Mouse (Mus musculus) bone marrow, adult 2 months (tissue): ENCODE measurements around the gene Map2k2.
"Not testable (repeated sequence)": the region's sequence is repeated elsewhere in the genome, so short reads cannot be mapped to it uniquely, and the experiment has no call there.

Source experiments
- CTCF ChIP-seq: fragments of 200-500 bp; IDR thresholded peaks from 2 replicates; pipeline ENCODE4 v1.5.1; 2011; ENCODE audit warnings: low read length, control low read depth; ENCODE audit not compliant: control insufficient read depth, insufficient read depth
- POLR2A ChIP-seq: fragments of 200-500 bp; IDR thresholded peaks from 2 replicates; pipeline ENCODE4 v1.6.1; 2011; ENCODE audit warnings: low read depth, mild to moderate bottlenecking, control low read depth, low read length, borderline replicate concordance; ENCODE audit not compliant: control insufficient read depth

- not testable (repeated sequence) for TF ChIP-seq CTCF, POLR2A
Measured at GRCm38 (mm10) chr10:81175345-81175701, 69.6 kb downstream of the Map2k2 start.
